Mouse (Mus musculus) left cerebral cortex, adult 2 months (tissue): ENCODE results near the gene Pik3r1. TPM values are rescaled to one million over a fixed set of nuclear protein-coding genes. Genes with fewer than 3 reads are reported as not detected.

Source experiments
- DNase-seq, 2 experiments: peaks; one replicate each; pipeline ENCODE4 v3.0.0; 2021 to 2022; ENCODE audit warnings: low spot score in 2 of 2, mixed read lengths in 1 of 2; ENCODE audit errors: extremely low spot score in 1 of 2
- H3K27ac ChIP-seq: fragments of 200-600 bp; 2 replicates; pipeline ENCODE4 v1.8.1; 2022
- H3K4me3 ChIP-seq: fragments of 200-600 bp; 2 replicates; pipeline ENCODE4 v1.8.1; 2022
- CTCF ChIP-seq: fragments of 200-600 bp; IDR thresholded peaks from 2 replicates; pipeline ENCODE4 v1.8.1; 2022; ENCODE audit warnings: antibody characterized with exemption, mild to moderate bottlenecking, moderate library complexity
- intact Hi-C: fragments of 180-260 bp; cut with DNase I; formaldehyde crosslinking; loops from one replicate; pipeline ENCODE4 v1.15.1; 2025
- total RNA-seq, 2 experiments: library from RNA; stranded (reverse); gene quantifications; 2 replicates each; pipeline ENCODE4 v1.2.3; 2021

Pik3r1 gene
- total RNA-seq, 2 experiments from 2014 or later, result 136 to 159 TPM

GRCm38 (mm10) chr13:101690167-101690566, 77.8 kb downstream of the Pik3r1 start:
- no peak for DNase-seq
- no peak for TF ChIP-seq CTCF
- intact Hi-C loops, result loop anchor here (5.0 kb wide), 3 partner anchors 203 to 733 kb away; no protein-coding TSS in a partner anchor
- Histone ChIP-seq H3K27ac (peak overlapping the region; percentile 97), H3K4me3 (peak overlapping the region; percentile 72)

DNA sequence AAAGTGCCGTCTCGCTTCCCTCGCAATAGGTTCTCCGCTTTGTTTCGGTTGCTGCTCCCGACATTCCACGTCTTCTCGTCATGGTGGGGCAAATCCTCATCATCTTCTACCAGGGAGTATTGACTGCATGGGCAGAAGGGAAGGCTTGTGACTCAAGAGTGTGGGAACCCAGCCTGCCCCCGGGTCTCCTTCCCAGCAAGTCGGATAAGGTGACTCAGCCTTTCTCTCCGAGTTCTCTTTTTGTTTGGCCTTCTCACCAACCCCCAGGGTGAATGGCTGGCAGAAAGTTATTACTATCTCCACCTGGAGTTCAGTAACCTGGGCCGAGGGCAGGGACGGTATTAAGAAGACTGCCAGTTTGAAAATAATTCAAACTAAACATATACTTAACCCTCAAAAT, 81.8 kb downstream of the Pik3r1 start:
- Histone ChIP-seq H3K27ac (peak overlapping the region; percentile 29), H3K4me3 (no peak overlapping the region)
- no peak for TF ChIP-seq CTCF
- DNase-seq, result no peak
- intact Hi-C loops, result no loop called here

DNA sequence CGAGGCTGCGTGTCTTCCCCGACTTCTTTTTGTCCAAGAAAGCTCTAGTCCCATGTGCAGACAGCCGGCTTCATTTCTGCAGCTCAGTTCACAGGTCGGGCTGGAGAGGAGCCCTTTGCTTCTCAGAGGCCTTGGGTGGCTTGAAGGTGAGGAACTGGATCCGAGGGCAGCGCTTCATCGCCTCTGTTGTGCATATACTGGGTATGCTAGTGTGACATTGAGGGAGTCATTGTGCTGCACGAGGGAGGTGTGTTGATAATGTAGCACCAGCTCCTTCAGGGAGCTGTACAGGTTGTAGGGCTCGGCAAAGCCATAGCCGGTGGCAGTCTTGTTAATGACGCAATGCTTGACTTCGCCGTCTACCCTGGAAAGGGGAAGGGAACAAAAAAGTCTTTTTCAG, 83.3 kb downstream of the Pik3r1 start:
- intact Hi-C loops, result no loop called here
- no peak for TF ChIP-seq CTCF
- no peak for DNase-seq
- H3K4me3 ChIP-seq, result no peak overlapping the region
- H3K27ac ChIP-seq, result no peak overlapping the region

- Histone ChIP-seq H3K27ac (no peak overlapping the region), H3K4me3 (no peak overlapping the region)
- TF ChIP-seq CTCF, result no peak
- no peak for DNase-seq
- intact Hi-C loops, result no loop called here
Measured at GRCm38 (mm10) chr13:101682378-101682777, 85.6 kb downstream of the Pik3r1 start.

GRCm38 (mm10) chr13:101680083-101680482, 87.9 kb downstream of the Pik3r1 start:
- no peak overlapping the region for H3K4me3 ChIP-seq
- H3K27ac ChIP-seq, result no peak overlapping the region
- no peak for TF ChIP-seq CTCF
- intact Hi-C loops, result no loop called here
- no peak for DNase-seq

GRCm38 (mm10) chr13:101678984-101679383, 89.0 kb downstream of the Pik3r1 start:
- Histone ChIP-seq H3K4me3 (no peak overlapping the region), H3K27ac (no peak overlapping the region)
- intact Hi-C loops, result no loop called here
- DNase-seq, result no peak
- TF ChIP-seq CTCF, result no peak

- Histone ChIP-seq H3K4me3 (no peak overlapping the region), H3K27ac (no peak overlapping the region)
- intact Hi-C loops, result no loop called here
- no peak for DNase-seq
- no peak for TF ChIP-seq CTCF
Measured at GRCm38 (mm10) chr13:101678036-101678435, 90.0 kb downstream of the Pik3r1 start.

DNA sequence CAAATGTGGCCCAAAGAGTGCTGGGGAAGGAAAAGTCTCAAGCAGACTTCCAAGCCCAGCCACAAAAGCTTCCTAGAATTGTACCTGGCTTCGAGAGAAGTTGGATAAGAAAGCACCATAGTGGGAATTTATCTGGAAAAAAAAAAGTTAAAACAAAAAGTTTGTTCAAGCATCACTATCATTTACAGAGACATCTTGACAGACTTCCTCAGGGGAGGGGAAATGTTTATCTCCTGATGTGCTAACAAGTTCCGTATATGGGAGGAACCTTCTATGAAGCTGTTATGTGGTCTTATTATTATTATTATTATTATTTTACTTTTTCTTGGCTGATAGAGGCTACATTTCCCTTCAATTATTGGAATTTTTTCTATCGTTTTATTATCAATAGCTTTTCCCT, 94.1 kb downstream of the Pik3r1 start:
- intact Hi-C loops, result no loop called here
- no peak overlapping the region for H3K27ac ChIP-seq
- DNase-seq, result no peak
- no peak overlapping the region for H3K4me3 ChIP-seq
- TF ChIP-seq CTCF, result no peak

GRCm38 (mm10) chr13:101668859-101669258, 99.2 kb downstream of the Pik3r1 start:
- no peak overlapping the region for H3K27ac ChIP-seq
- TF ChIP-seq CTCF, result no peak
- no peak overlapping the region for H3K4me3 ChIP-seq
- DNase-seq, result no peak
- intact Hi-C loops, result no loop called here

DNA sequence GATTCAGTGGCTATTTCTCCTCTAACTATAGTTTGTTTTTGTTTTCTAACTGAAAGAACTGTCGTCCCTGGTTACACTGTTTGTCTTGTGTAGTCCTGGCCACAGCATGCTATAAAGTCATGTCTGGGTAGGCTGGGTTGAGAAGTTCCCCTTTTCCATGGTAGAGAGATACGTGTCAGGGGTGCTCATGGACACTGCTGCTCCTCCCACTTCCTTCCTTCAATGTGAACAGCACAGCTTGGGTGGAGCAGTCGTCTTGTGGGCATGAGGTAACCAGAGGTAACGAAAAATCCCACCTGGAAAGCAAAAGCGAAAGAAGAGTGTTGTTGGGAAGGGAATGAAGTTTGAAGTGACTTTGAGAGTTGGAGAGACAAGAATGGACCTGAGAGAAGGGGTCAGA, 104.0 kb downstream of the Pik3r1 start:
- Histone ChIP-seq H3K27ac (no peak overlapping the region), H3K4me3 (no peak overlapping the region)
- intact Hi-C loops, result no loop called here
- no peak for DNase-seq
- TF ChIP-seq CTCF, result no peak

- H3K4me3 ChIP-seq, result no peak overlapping the region
- no peak for TF ChIP-seq CTCF
- no peak overlapping the region for H3K27ac ChIP-seq
- no peak for DNase-seq
- intact Hi-C loops, result no loop called here
Measured at GRCm38 (mm10) chr13:101662900-101663299, 105.1 kb downstream of the Pik3r1 start.

DNA sequence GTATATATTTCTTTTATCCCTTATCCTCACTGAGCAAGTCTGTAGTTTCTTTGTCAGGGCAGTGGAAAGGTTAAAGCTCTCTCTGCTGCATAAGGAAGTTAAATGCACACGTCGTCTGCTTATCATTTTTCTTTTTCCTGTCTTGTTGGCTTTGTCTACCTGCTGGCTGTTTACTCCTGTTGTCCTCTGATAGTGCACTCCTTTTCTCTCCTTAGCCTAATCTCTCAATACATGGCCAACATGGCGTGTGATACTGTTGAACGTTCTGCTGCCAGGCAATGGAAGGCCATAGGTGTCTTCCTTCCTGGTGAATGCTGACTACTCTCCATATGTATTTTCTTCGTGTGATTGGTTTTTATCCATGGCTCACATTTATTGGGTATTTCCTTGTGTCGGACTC, 106.5 kb downstream of the Pik3r1 start:
- TF ChIP-seq CTCF, result no peak
- Histone ChIP-seq H3K4me3 (no peak overlapping the region), H3K27ac (no peak overlapping the region)
- DNase-seq, result no peak
- intact Hi-C loops, result no loop called here

DNA sequence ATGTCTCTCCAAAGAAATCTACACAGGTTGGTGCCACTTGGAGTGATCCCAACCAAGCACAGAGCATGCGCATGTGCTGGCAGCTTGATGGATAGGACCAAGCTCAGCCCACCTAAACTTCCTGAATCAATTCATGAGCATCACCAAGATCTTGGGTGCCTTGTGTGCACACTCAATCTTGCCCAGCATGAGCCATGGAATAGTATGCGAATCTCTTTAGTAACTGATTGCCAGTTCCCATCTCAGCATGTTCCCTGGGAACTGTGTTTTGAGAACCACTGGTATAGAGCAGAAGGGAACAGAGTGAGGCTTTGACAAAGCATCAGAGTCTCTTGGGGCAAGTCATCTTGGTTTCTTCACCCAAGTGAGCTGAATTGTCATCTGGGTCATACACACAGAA, 107.8 kb downstream of the Pik3r1 start:
- no peak for DNase-seq
- TF ChIP-seq CTCF, result no peak
- intact Hi-C loops, result no loop called here
- Histone ChIP-seq H3K4me3 (no peak overlapping the region), H3K27ac (no peak overlapping the region)

GRCm38 (mm10) chr13:101652131-101652530, 115.9 kb downstream of the Pik3r1 start:
- no peak for DNase-seq
- no peak overlapping the region for H3K4me3 ChIP-seq
- no peak overlapping the region for H3K27ac ChIP-seq
- no peak for TF ChIP-seq CTCF
- intact Hi-C loops, result no loop called here
